Mouse (Mus musculus) heart, adult 2 months (tissue): Measurements from ENCODE around the gene Rpl3l. TPM values are rescaled to one million over a fixed set of nuclear protein-coding genes. Genes with fewer than 3 reads are reported as not detected.
A peak's percentile ranks its signal among the peaks of the same experiment; 100 is the strongest.

Experiments used
- DNase-seq, 2 experiments: peaks; one replicate each; pipeline ENCODE4 v3.0.0; 2021
- H3K27ac ChIP-seq: fragments of 200-600 bp; 2 replicates; pipeline ENCODE4 v1.8.1; 2022
- H3K27me3 ChIP-seq: fragments of 200-500 bp; 2 replicates; pipeline ENCODE4 v1.6.1; 2012; ENCODE audit warnings: mild to moderate bottlenecking, low read length, inconsistent platforms, mixed read lengths; ENCODE audit not compliant: control insufficient read depth, insufficient read depth
- H3K36me3 ChIP-seq: fragments of 200-500 bp; 2 replicates; pipeline ENCODE4 v1.6.1; 2012; ENCODE audit warnings: low read length, inconsistent platforms; ENCODE audit not compliant: control insufficient read depth, insufficient read depth
- H3K4me1 ChIP-seq: fragments of 200-500 bp; 2 replicates; pipeline ENCODE4 v1.6.1; 2011; ENCODE audit warnings: low read length; ENCODE audit not compliant: control insufficient read depth, insufficient read depth
- H3K4me3 ChIP-seq: fragments of 200-600 bp; 2 replicates; pipeline ENCODE4 v1.8.1; 2022
- H3K79me2 ChIP-seq: fragments of 200-500 bp; replicated peaks from 2 replicates; pipeline ENCODE4 v1.6.1; 2012; ENCODE audit warnings: mild to moderate bottlenecking, inconsistent platforms, low read length, moderate library complexity, mixed read lengths; ENCODE audit not compliant: control insufficient read depth, insufficient read depth
- H3K9ac ChIP-seq: fragments of 200-500 bp; 2 replicates; pipeline ENCODE4 v1.6.1; 2012; ENCODE audit warnings: low read depth, mild to moderate bottlenecking, control low read depth, inconsistent platforms, low read length, mixed read lengths
- CTCF ChIP-seq: fragments of 200-600 bp; IDR thresholded peaks from 2 replicates; pipeline ENCODE4 v1.8.1; 2022; ENCODE audit warnings: antibody characterized with exemption, mild to moderate bottlenecking, moderate library complexity
- EP300 ChIP-seq: fragments of 200-500 bp; IDR thresholded peaks from 2 replicates; pipeline ENCODE4 v1.6.1; 2011; ENCODE audit warnings: low read depth, low read length, control low read depth; ENCODE audit not compliant: insufficient read depth
- POLR2A ChIP-seq: fragments of 200-500 bp; IDR thresholded peaks from 2 replicates; pipeline ENCODE4 v1.6.1; 2011; ENCODE audit warnings: mild to moderate bottlenecking, low read depth, low read length, control low read depth; ENCODE audit not compliant: insufficient read depth
- WGBS: fragments of 180-500 bp; shearing (Covaris S2); methylation state at CpG from one replicate; pipeline ENCODE4 v1.1.7; 2018; 5-methylcytosine and 5-hydroxymethylcytosine counted together
- intact Hi-C: fragments of 180-260 bp; cut with DNase I; formaldehyde crosslinking; loops from one replicate; pipeline ENCODE4 v1.15.1; 2025
- polyA plus RNA-seq: library from polyadenylated mRNA; depleted of rRNA; stranded (reverse); fragments of >200 nt; gene quantifications from 2 replicates; pipeline ENCODE4 v1.2.3, GENCODE M21; 2012; rRNA removed
- total RNA-seq, 2 experiments: library from RNA; stranded (reverse); gene quantifications; 2 replicates each; pipeline ENCODE4 v1.2.3; 2021

Rpl3l gene
- total and polyA plus RNA-seq, 3 experiments, result 213 to 472 (median 386) TPM

- TF ChIP-seq POLR2A (no peak), CTCF (0 out of 2 replicates have a peak, but pooled peaks have one; percentile 9)
- H3K79me2 ChIP-seq, result no peaks in the 10 kb centered on the region
- DNase-seq, result no peak
- H3K27me3 ChIP-seq, result no peaks in the 10 kb centered on the region
- no peak overlapping the region for H3K4me3 ChIP-seq
- no peak overlapping the region for H3K9ac ChIP-seq
- H3K4me1 ChIP-seq, result no peaks in the 10 kb centered on the region
- intact Hi-C loops, result no loop called here
- no peak overlapping the region for H3K27ac ChIP-seq
- no peaks in the 10 kb centered on the region for H3K36me3 ChIP-seq
- WGBS, result 79% methylated on average over 5 of the region's 5 CpGs
Measured at GRCm38 (mm10) chr17:24773241-24773640, 45.6 kb downstream of the Rpl3l start.

GRCm38 (mm10) chr17:24775173-24775572 lies 47.6 kb downstream of the Rpl3l start:
- Histone ChIP-seq H3K79me2 (no peaks in the 10 kb centered on the region), H3K27ac (no peak overlapping the region), H3K9ac (no peak overlapping the region), H3K4me1 (no peaks in the 10 kb centered on the region), H3K36me3 (no peaks in the 10 kb centered on the region), H3K27me3 (no peaks in the 10 kb centered on the region), H3K4me3 (no peak overlapping the region)
- 78% methylated on average over 8 of the region's 8 CpGs for whole genome bisulfite sequencing
- intact Hi-C loops, result no loop called here
- DNase-seq, result no peak
- TF ChIP-seq CTCF, result no peak
- TF ChIP-seq POLR2A, result no peak
- no peak for TF ChIP-seq EP300

GRCm38 (mm10) chr17:24777073-24777472 lies 49.5 kb downstream of the Rpl3l start:
- intact Hi-C loops, result no loop called here
- Histone ChIP-seq H3K27ac (no peak overlapping the region), H3K27me3 (no peaks in the 10 kb centered on the region), H3K4me3 (no peak overlapping the region), H3K36me3 (no peaks in the 10 kb centered on the region), H3K9ac (no peak overlapping the region), H3K4me1 (no peaks in the 10 kb centered on the region), H3K79me2 (no peaks in the 10 kb centered on the region)
- TF ChIP-seq EP300 (no peak), CTCF (no peak), POLR2A (no peak)
- WGBS, result 67% methylated on average over 2 of the region's 2 CpGs
- DNase-seq, result no peak

- TF ChIP-seq EP300, result no peak
- no peak for TF ChIP-seq CTCF
- TF ChIP-seq POLR2A, result no peak
- WGBS, result 91% methylated on average over 2 of the region's 2 CpGs
- Histone ChIP-seq H3K4me3 (no peak overlapping the region), H3K79me2 (no peaks in the 10 kb centered on the region), H3K36me3 (no peaks in the 10 kb centered on the region), H3K27me3 (no peaks in the 10 kb centered on the region), H3K4me1 (no peaks in the 10 kb centered on the region), H3K9ac (no peak overlapping the region), H3K27ac (no peak overlapping the region)
- intact Hi-C loops, result no loop called here
- DNase-seq, result no peak
Measured at GRCm38 (mm10) chr17:24780821-24781220, 53.2 kb downstream of the Rpl3l start.

Other genes with a start within 250 kb of the Rpl3l start
- gene Mlst8, start 248.7 kb upstream of the Rpl3l start, total RNA-seq, result 10 to 100 TPM in 1 of 2 experiments, 1 to 10 TPM in 1; 8.5 to 10.7 TPM
- gene Mlst8, start 248.7 kb upstream of the Rpl3l start, polyA plus RNA-seq, result 28.1 and 42.0 TPM in 2 replicates
- under 1 TPM; 0.16 to 0.55 TPM for gene Caskin1, start 239.2 kb upstream of the Rpl3l start, total RNA-seq
- 0.23 and 0.45 TPM in 2 replicates for gene Caskin1, start 239.2 kb upstream of the Rpl3l start, polyA plus RNA-seq
- gene Traf7, start 199.9 kb upstream of the Rpl3l start, total RNA-seq, result 10 to 100 TPM; 41.9 to 46.5 TPM
- 93.4 and 109 TPM in 2 replicates for gene Traf7, start 199.9 kb upstream of the Rpl3l start, polyA plus RNA-seq
- under 1 TPM in 1 of 2 experiments, not detected in 1; 0.39 TPM for gene Rab26, start 193.6 kb upstream of the Rpl3l start, total RNA-seq
- 0.10 and 0.12 TPM in 2 replicates for gene Rab26, start 193.6 kb upstream of the Rpl3l start, polyA plus RNA-seq
- gene Pkd1, start 178.0 kb upstream of the Rpl3l start, total RNA-seq, result 10 to 100 TPM; 35.6 to 36.2 TPM
- gene Pkd1, start 178.0 kb upstream of the Rpl3l start, polyA plus RNA-seq, result 48.5 and 59.9 TPM in 2 replicates
- gene Tsc2, start 95.2 kb upstream of the Rpl3l start, total RNA-seq, result 100 to 1,000 TPM; 104 to 110 TPM
- gene Tsc2, start 95.2 kb upstream of the Rpl3l start, polyA plus RNA-seq, result 178 and 194 TPM in 2 replicates
- 1 to 10 TPM; 2.9 to 3.4 TPM for gene Nthl1, start 95.1 kb upstream of the Rpl3l start, total RNA-seq
- 4.4 and 7.0 TPM in 2 replicates for gene Nthl1, start 95.1 kb upstream of the Rpl3l start, polyA plus RNA-seq
- gene Slc9a3r2, start 77.5 kb upstream of the Rpl3l start, total RNA-seq, result 100 to 1,000 TPM in 1 of 2 experiments, 10 to 100 TPM in 1; 100.0 to 110 TPM
- 125 and 147 TPM in 2 replicates for gene Slc9a3r2, start 77.5 kb upstream of the Rpl3l start, polyA plus RNA-seq
- gene Npw, start 69.4 kb upstream of the Rpl3l start, total RNA-seq, result not detected
- not detected in 2 replicates for gene Npw, start 69.4 kb upstream of the Rpl3l start, polyA plus RNA-seq
- gene Zfp598, start 58.1 kb upstream of the Rpl3l start, total RNA-seq, result 10 to 100 TPM; 17.4 to 17.5 TPM
- 28.1 and 29.9 TPM in 2 replicates for gene Zfp598, start 58.1 kb upstream of the Rpl3l start, polyA plus RNA-seq
- gene Syngr3, start 37.9 kb upstream of the Rpl3l start, total RNA-seq, result under 1 TPM; 0.16 to 0.30 TPM
- 0.43 and 1.00 TPM in 2 replicates for gene Syngr3, start 37.9 kb upstream of the Rpl3l start, polyA plus RNA-seq
- 10 to 100 TPM; 20.3 to 21.5 TPM for gene Gfer, start 31.7 kb upstream of the Rpl3l start, total RNA-seq
- 14.0 and 14.6 TPM in 2 replicates for gene Gfer, start 31.7 kb upstream of the Rpl3l start, polyA plus RNA-seq
- gene Noxo1, start 31.6 kb upstream of the Rpl3l start, total RNA-seq, result 1 to 10 TPM in 1 of 2 experiments, under 1 TPM in 1; 0.65 to 1.0 TPM
- gene Noxo1, start 31.6 kb upstream of the Rpl3l start, polyA plus RNA-seq, result 2.4 and 4.5 TPM in 2 replicates
- 10 to 100 TPM; 17.4 to 19.4 TPM for gene Tbl3, start 20.2 kb upstream of the Rpl3l start, total RNA-seq
- 34.2 and 39.2 TPM in 2 replicates for gene Tbl3, start 20.2 kb upstream of the Rpl3l start, polyA plus RNA-seq
- not detected for gene Rnf151, start 9.8 kb upstream of the Rpl3l start, total RNA-seq
- gene Rnf151, start 9.8 kb upstream of the Rpl3l start, polyA plus RNA-seq, result 0.15 and 0.68 TPM in 2 replicates
- gene Rps2, start 9.7 kb upstream of the Rpl3l start, total RNA-seq, result 100 to 1,000 TPM; 675 to 722 TPM
- 2,277 and 2,346 TPM in 2 replicates for gene Rps2, start 9.7 kb upstream of the Rpl3l start, polyA plus RNA-seq
- gene Ndufb10, start 3.3 kb upstream of the Rpl3l start, total RNA-seq, result 100 to 1,000 TPM; 916 to 992 TPM
- 1,269 and 1,412 TPM in 2 replicates for gene Ndufb10, start 3.3 kb upstream of the Rpl3l start, polyA plus RNA-seq
- 100 to 1,000 TPM; 154 to 178 TPM for gene Msrb1, start 8.8 kb downstream of the Rpl3l start, total RNA-seq
- 155 and 164 TPM in 2 replicates for gene Msrb1, start 8.8 kb downstream of the Rpl3l start, polyA plus RNA-seq
- not detected for gene Hs3st6, start 25.2 kb downstream of the Rpl3l start, total RNA-seq
- gene Hs3st6, start 25.2 kb downstream of the Rpl3l start, polyA plus RNA-seq, result 0.10 TPM in 1 of 2 replicates, not detected in the other
- under 1 TPM; 0.14 to 0.18 TPM for gene Meiob, start 76.5 kb downstream of the Rpl3l start, total RNA-seq
- not detected in 2 replicates for gene Meiob, start 76.5 kb downstream of the Rpl3l start, polyA plus RNA-seq
- 10 to 100 TPM; 85.8 to 89.5 TPM for gene Hagh, start 112.3 kb downstream of the Rpl3l start, total RNA-seq
- 126 and 133 TPM in 2 replicates for gene Hagh, start 112.3 kb downstream of the Rpl3l start, polyA plus RNA-seq
- 10 to 100 TPM; 80.3 to 81.5 TPM for gene Fahd1, start 122.5 kb downstream of the Rpl3l start, total RNA-seq
- 42.7 and 50.8 TPM in 2 replicates for gene Fahd1, start 122.5 kb downstream of the Rpl3l start, polyA plus RNA-seq
- 10 to 100 TPM; 11.7 to 12.7 TPM for gene Igfals, start 138.2 kb downstream of the Rpl3l start, total RNA-seq
- 6.4 and 9.2 TPM in 2 replicates for gene Igfals, start 138.2 kb downstream of the Rpl3l start, polyA plus RNA-seq
- 10 to 100 TPM; 18.2 to 22.7 TPM for gene Nubp2, start 158.5 kb downstream of the Rpl3l start, total RNA-seq
- 17.8 and 17.9 TPM in 2 replicates for gene Nubp2, start 158.5 kb downstream of the Rpl3l start, polyA plus RNA-seq
- gene Spsb3, start 158.8 kb downstream of the Rpl3l start, total RNA-seq, result 10 to 100 TPM; 30.4 to 33.8 TPM
- gene Spsb3, start 158.8 kb downstream of the Rpl3l start, polyA plus RNA-seq, result 47.0 and 66.2 TPM in 2 replicates
- gene Eme2, start 167.3 kb downstream of the Rpl3l start, total RNA-seq, result 10 to 100 TPM; 16.9 to 18.3 TPM
- 19.3 and 20.3 TPM in 2 replicates for gene Eme2, start 167.3 kb downstream of the Rpl3l start, polyA plus RNA-seq
- 100 to 1,000 TPM in 1 of 2 experiments, 10 to 100 TPM in 1; 95.6 to 102 TPM for gene Mrps34, start 167.3 kb downstream of the Rpl3l start, total RNA-seq
- 102 and 133 TPM in 2 replicates for gene Mrps34, start 167.3 kb downstream of the Rpl3l start, polyA plus RNA-seq
- gene Nme3, start 168.7 kb downstream of the Rpl3l start, total RNA-seq, result 10 to 100 TPM; 30.7 to 37.7 TPM
- 46.4 and 55.2 TPM in 2 replicates for gene Nme3, start 168.7 kb downstream of the Rpl3l start, polyA plus RNA-seq
- 10 to 100 TPM; 60.0 to 67.9 TPM for gene Mapk8ip3, start 209.2 kb downstream of the Rpl3l start, total RNA-seq
- 74.4 and 105 TPM in 2 replicates for gene Mapk8ip3, start 209.2 kb downstream of the Rpl3l start, polyA plus RNA-seq
- 1 to 10 TPM; 9.2 TPM for gene Jpt2, start 232.9 kb downstream of the Rpl3l start, total RNA-seq
- gene Jpt2, start 232.9 kb downstream of the Rpl3l start, polyA plus RNA-seq, result 4.3 and 5.7 TPM in 2 replicates